Mouse (Mus musculus): Measurements from ENCODE around the gene Krit1. TPM values are rescaled to one million over a fixed set of nuclear protein-coding genes. Genes with fewer than 3 reads are reported as not detected.
"Not testable (repeated sequence)": the region's sequence is repeated elsewhere in the genome, so short reads cannot be mapped to it uniquely, and the experiment has no call there.

Gene Krit1
- polyA plus RNA-seq, 1 experiment from 2014 or later: 43.0 TPM

DNA sequence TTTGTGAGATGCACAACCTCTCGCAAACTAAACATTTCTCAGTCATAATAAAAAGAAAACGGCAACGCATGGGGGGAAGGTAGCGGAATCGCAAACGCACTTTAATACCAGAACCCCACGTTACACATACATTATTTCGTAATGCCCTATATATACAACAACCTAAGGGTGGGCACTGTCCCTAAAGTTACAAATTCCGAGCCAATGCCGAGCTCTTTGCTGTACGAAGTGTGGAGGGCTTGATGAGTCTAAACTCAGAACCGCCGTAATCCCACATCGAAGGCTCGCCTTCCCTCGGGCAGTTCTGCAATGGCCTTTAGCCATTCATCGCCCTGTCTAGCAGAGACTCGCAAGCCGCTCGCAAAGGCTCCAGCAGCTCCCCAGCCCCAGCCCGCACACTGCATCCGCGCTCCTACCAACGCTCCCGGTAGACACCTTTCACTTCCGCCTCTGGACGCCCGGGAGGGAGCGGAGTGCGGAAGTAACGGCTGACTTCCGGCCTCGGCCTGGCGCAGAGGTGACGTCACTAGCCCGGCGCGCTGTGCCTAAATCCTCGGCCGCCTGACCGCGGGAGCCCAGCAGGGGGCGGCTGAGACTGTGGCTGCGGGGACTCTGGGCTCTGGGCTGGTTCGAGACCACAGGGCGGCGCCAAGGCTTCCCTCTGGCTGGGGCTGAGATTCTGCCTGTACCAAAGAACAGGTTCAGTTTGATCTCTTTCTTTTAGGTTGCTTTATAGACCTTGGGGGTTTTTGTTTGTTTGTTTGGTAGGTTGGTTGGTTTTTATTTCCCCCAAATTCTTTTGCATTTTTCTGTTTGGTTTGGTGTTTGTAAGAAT is 90.7 kb downstream of the Krit1 start, which contains the start of gene Mterf1a:
TSS of gene Mterf1a (minus strand) at position 475 of the 835 bp plus-strand sequence.
- H3K9me3 ChIP-seq, H3K27ac ChIP-seq, H3K27me3 ChIP-seq, H3K36me3 ChIP-seq, H3K4me1 ChIP-seq: not testable (repeated sequence)
- peak within 1 kb of the TSS; percentile 43 for H3K4me3 ChIP-seq
- H3K4me2 ChIP-seq: peak within 1 kb of the TSS; percentile 44
- ATAC-seq (ENCODE audit: insufficient number of reproducible peaks, low FRiP score, low TSS enrichment, low read depth): peak; percentile 98
- 0 out of 2 replicates have a peak within 1 kb of the TSS, but pooled peaks have one; percentile 17 for H3K9ac ChIP-seq
- 1% methylated on average over 10 of the region's 47 CpGs for WGBS

DNA sequence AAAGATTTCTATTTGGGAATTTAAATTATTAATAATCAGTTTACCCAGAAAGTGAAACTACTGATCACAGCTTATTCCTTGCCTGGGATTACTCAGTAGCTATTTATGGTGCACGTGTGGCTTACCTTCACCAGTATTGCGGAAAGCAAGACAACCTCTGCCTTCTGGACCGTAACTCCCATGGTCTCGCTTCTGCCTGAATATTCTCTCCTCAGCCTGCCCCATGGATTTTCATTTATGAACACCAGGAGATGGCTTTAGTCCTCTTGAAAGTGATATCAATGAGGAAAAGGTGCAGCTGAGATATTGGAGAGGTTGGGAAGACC is 91.3 kb downstream of the Krit1 start:
- H3K4me2 ChIP-seq; H3K9ac ChIP-seq; H3K9me3 ChIP-seq; H3K27me3 ChIP-seq; ATAC-seq (ENCODE audit: insufficient number of reproducible peaks, low FRiP score, low TSS enrichment, low read depth); H3K27ac ChIP-seq; H3K4me1 ChIP-seq; H3K36me3 ChIP-seq: not testable (repeated sequence)
- peak overlapping the region; percentile 21 for H3K4me3 ChIP-seq
- WGBS: 97% methylated on average over 4 of the region's 4 CpGs

Other genes with a start within 250 kb of the Krit1 start
- gene 1700109H08Rik, start 231.6 kb upstream of the Krit1 start, polyA plus RNA-seq (2015; fragmentation: Nextera tagmentation; extraction: Ambion mirVana): 2.5 and 2.9 TPM in 2 replicates
- 15.0 and 15.2 TPM in 2 replicates for gene Pex1, start 207.1 kb upstream of the Krit1 start, polyA plus RNA-seq (2015; fragmentation: Nextera tagmentation; extraction: Ambion mirVana)
- gene Rbm48, start 206.6 kb upstream of the Krit1 start, polyA plus RNA-seq (2015; fragmentation: Nextera tagmentation; extraction: Ambion mirVana): 13.6 and 15.4 TPM in 2 replicates
- gene Tmbim7, start 152.0 kb upstream of the Krit1 start, polyA plus RNA-seq (2015; fragmentation: Nextera tagmentation; extraction: Ambion mirVana): not detected in 2 replicates
- 42.6 and 49.3 TPM in 2 replicates for gene Gatad1, start 146.0 kb upstream of the Krit1 start, polyA plus RNA-seq (2015; fragmentation: Nextera tagmentation; extraction: Ambion mirVana)
- gene Ankib1, start 259 bp upstream of the Krit1 start, polyA plus RNA-seq (2015; fragmentation: Nextera tagmentation; extraction: Ambion mirVana): 8.7 and 10.1 TPM in 2 replicates
- gene Lrrd1, start 42.0 kb downstream of the Krit1 start, polyA plus RNA-seq (2015; fragmentation: Nextera tagmentation; extraction: Ambion mirVana): 0.06 TPM in 1 of 2 replicates, not detected in the other
- 6.8 and 8.0 TPM in 2 replicates for gene Mterf1a, start 90.7 kb downstream of the Krit1 start, polyA plus RNA-seq (2015; fragmentation: Nextera tagmentation; extraction: Ambion mirVana)
- 139 and 141 TPM in 2 replicates for gene Akap9, start 124.9 kb downstream of the Krit1 start, polyA plus RNA-seq (2015; fragmentation: Nextera tagmentation; extraction: Ambion mirVana)